Mouse (Mus musculus) ovary, adult 10 weeks (tissue): ENCODE results near the gene Gm26741. TPM values are rescaled to one million over a fixed set of nuclear protein-coding genes. Genes with fewer than 3 reads are reported as not detected.

Experiments used
- polyA plus RNA-seq: library from polyadenylated mRNA; stranded (reverse); fragments of 350-450 nt; fragmentation: Illumina TruSeq; extraction: RNeasy Lipid Tissue Mini Kit (QIAGEN cat#74804); gene quantifications from one replicate; pipeline ENCODE4 v1.2.3, GENCODE M21; 2014

The Gm26741 gene
- polyA plus RNA-seq: not detected

GRCm38 (mm10) chr10:52358467-52358866 lies at the start of gene Gm26741:
Gm26741 (plus strand) TSS chr10:52358767.

GRCm38 (mm10) chr10:52381845-52382591 lies 23.5 kb downstream of the Gm26741 start, which contains the start of gene Gopc:
Gopc (minus strand) TSS chr10:52382124.

GRCm38 (mm10) chr10:52388922-52389430 lies 30.4 kb downstream of the Gm26741 start, which contains the start of gene Nepn:
Nepn (plus strand) TSS chr10:52388972.

Other genes starting within 250 kb of the Gm26741 start
- not detected for gene Ros1, start 163.5 kb upstream of the Gm26741 start, polyA plus RNA-seq
- gene Dcbld1, start 125.1 kb upstream of the Gm26741 start, polyA plus RNA-seq: 7.8 TPM
- gene Gopc, start 23.4 kb downstream of the Gm26741 start, polyA plus RNA-seq: 66.8 TPM
- gene Nepn, start 30.2 kb downstream of the Gm26741 start, polyA plus RNA-seq: not detected
- 147 TPM for gene Nus1, start 58.8 kb downstream of the Gm26741 start, polyA plus RNA-seq